Mouse (Mus musculus) adipocyte (in vitro differentiated cells): ENCODE results near the gene Snapc5.
A peak's percentile ranks its signal among the peaks of the same experiment; 100 is the strongest.

Source experiments
- DNase-seq: peaks from one replicate; pipeline ENCODE4 v3.0.0-alpha.2; 2016; ENCODE audit warnings: low spot score

Snapc5 gene

DNA sequence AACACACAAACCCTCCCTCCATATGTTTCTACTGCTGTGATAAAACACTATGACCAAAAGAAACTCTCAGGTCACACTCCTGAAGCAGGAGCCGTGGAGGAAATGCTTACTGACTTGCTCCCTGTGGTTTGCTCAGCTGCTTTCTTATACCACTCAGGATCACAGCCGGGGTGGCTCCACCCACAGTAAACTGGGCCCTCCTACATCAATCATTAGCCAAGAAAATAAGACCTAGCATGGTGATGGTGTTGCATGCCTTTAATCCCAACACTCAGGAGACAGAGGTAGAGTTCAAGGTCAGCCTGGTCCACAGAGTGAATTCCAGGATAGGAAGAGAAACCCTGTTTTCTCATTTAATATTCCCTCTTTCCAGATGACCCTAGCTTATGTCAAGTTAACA, 20.8 kb downstream of the Snapc5 start:
- no peak for DNase-seq

DNA sequence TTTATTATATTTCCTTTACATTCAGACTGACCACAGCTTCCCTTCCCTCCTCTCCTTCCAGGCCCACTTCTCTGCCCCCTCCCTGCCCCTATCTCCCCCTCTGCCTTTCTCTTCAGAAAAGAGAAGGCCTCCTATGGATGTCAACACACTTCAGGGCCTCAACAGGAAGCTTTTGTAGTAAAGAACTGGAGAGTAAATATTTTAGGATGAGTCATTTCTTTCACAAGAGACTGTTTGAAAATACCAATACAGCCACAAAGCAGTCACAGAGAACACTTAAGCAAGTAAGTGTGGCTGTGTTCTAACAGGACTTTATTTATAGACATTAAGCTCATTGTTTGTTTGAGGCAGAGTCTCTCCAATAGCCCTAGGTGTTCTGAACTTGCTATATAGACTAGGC, 23.3 kb downstream of the Snapc5 start:
- no peak for DNase-seq

DNA sequence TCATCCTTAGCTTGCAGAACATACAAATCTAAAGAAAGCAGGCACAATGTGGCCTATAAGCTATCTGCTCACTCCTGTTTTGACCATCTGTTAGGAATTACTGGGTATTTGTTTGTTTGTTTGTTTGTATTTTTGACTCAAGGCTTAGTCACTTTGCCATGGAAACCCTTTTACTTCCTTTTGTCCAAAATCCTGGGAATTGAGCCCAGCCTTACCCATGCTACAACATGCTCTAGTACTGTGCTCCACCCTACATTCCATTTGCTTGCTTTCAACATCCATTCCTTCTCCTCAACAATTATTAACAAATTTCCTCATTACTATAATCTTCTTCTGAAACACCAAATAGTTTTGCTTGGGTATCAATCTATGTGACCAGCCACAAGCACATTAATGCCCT, 23.8 kb downstream of the Snapc5 start:
- DNase-seq, result peak; percentile 53

- no peak for DNase-seq
Observed at GRCm38 (mm10) chr9:64207509-64208084, 28.5 kb downstream of the Snapc5 start.

GRCm38 (mm10) chr9:64214452-64214851, 35.4 kb downstream of the Snapc5 start:
- no peak for DNase-seq

GRCm38 (mm10) chr9:64216090-64216489, 37.0 kb downstream of the Snapc5 start:
- no peak for DNase-seq

- no peak for DNase-seq
Observed at GRCm38 (mm10) chr9:64216641-64217040, 37.6 kb downstream of the Snapc5 start.

DNA sequence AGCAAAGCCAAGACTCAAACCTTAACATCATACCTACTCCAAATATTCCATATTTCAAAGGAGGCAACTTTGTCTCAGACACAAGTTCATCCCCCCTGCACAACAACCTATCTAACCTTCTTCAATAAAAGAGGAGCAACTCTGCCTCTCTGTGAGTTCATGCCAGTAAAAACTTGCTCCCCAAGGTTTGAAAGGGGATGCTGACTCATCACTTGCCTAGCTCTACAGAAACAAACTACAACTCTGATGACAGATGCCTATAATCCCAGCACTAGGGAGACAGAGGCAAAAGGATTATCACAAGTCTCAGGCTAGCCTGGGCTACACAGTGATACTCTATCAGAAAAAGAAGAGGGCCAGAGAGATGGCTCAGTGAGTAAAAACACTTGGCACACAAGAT, 38.8 kb downstream of the Snapc5 start:
- no peak for DNase-seq

DNA sequence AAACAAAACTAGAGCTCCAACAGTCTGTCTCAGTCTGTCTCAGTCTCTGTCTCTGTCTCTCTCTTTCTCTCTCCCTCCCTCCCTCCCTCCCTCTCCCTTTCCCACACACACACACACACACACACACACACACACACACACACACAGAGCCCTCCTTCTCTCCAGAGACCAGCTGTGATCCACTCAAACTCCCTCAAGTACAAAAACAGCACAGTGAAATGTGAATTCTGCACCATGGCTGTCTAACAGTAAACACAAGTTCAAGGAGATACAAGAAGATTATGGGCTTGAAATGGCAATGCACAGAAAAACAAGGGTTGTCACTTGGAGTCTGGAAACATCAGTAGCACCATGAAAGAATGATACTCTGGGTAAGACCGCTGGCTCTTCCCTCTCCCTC, 40.2 kb downstream of the Snapc5 start:
- no peak for DNase-seq

DNA sequence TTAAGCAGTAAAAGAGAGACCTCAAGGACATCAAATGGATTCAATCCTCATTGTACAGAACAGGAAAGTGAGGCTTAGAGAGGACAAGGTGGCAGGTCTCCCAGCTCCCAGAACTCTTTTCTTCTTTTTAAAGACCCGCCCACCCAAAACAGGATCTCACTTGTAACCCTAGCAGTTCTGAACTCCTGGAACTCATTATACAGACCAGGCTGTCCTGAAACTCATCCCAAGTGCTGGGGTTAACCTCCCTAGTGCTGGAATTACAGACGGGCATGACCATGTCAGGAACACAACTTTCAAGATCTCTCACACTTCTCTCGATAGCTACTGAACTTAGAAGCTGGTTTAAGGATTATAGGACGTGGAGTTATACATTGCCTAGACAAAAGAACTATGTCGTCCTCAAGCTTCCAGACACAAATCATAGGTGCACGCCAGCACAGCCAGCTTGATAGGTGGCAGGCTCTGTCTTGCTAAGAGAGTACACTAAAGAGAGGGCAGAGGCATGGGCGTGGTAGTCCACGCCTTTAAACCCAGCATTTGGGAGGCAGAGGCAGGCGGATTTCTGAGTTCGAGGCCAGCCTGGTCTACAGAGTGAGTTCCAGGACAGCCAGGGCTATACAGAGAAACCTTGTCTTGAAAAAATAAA, 40.8 kb downstream of the Snapc5 start:
- DNase-seq, result no peak

DNA sequence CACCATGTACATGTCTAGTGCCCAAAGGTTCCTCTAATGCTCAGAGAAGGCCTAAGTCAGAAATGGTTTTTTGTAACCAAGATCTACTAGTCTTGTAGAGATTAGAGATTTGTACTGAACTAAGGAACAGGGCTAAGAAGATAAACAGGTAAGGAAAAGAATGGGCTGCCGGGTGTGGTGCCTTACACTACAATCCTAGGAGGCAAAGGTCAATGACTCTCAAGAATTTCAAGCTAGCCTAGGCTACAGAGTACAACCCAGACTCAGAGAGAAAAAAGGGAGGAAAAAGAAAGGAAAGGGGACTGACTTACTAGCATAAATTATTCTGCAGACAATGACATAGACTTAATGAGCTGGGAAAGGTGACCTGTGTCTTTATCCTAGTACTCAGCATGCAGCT, 41.5 kb downstream of the Snapc5 start:
- no peak for DNase-seq

DNA sequence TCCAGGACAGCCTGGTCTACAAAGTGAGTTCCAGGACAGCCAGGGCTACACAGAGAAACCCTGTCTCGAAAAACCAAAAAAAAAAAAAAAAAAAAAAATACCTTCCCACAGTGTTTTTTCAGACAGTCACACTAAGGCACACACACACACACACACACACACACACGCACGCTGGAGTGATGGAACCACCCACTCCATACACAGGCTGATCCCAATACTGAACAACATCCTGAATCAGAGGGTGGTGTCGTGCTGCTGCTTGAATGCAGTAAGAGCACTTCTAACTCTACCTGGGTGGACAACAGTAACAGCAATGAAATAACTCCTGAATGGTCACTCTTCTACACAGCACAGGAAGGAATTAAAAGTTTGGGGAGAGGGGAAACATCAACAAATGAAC, 42.4 kb downstream of the Snapc5 start:
- no peak for DNase-seq

DNA sequence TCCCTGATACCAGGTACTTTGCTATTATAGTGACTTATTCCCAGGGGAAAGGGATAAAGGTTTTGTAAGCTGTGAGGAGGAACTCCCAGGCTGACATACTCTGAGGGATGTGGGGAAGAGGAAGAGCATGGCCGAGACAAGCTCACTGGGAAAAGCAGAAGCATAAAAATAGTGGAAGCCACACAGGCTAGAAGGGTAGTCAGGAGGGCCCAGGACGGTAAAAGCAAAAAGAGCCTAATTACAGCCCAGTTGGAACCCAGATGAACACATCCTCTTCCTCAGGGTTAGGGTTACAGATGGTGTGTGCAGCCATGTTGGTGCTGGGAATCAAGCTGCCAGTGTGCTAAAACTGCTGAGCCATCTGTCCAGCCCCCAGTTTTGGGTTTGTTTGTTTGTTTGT, 43.0 kb downstream of the Snapc5 start:
- no peak for DNase-seq

GRCm38 (mm10) chr9:64225805-64226204, 46.7 kb downstream of the Snapc5 start:
- no peak for DNase-seq

GRCm38 (mm10) chr9:64227736-64228135, 48.7 kb downstream of the Snapc5 start:
- no peak for DNase-seq

- no peak for DNase-seq
Observed at GRCm38 (mm10) chr9:64228972-64229371, 49.9 kb downstream of the Snapc5 start.

- no peak for DNase-seq
Observed at GRCm38 (mm10) chr9:64231171-64231570, 52.1 kb downstream of the Snapc5 start.

DNA sequence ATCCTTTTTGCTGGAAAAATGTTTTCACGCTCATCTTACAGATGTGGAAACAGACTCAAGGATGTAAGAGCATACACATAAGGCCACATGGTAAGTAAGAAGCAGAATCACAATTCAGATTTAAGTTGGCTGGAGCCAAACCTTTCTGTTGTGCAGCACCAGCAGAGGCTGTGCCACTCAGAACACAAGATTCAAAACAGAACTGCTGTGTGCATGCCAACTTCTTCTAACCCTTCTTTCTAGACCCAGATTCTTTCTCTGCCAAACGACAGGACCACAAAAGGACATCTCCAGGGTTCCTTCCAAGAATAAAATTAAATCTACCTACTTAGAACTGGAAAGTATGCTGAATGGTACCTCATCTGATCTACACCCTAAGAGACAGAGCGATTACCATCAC, 52.6 kb downstream of the Snapc5 start:
- no peak for DNase-seq

DNA sequence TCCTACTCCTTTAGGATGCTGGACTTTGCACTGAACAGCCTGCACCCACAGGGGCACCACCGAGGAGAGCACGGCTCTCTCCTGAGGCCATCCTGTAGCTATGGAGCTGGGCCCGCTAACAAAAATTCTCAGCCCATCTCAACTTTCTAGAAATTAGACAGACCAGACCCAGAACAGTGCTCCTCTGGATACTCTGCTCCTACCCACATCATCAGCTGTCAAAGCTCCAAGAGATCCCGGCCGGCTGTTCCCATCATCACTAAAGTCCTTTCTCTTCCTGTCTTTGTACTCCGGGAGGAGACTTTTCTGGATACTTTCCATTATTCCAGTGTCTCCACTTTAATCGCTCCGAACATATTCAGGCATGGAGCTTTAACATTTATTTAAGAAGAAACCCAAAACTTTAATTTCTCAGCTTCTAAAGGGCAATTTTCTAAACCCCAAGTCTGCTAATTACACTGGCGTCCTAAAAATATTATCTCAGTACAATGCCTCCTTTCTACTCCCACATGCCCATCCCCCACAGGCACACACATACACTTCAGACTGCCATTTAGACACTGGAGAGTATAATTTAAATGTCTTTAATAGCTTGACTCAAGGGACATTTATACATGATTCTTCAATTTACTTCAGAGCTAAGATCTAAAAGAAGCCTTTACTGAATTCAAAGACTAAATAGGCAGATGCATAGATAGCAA, 53.3 kb downstream of the Snapc5 start:
- DNase-seq, result no peak
